Mouse (Mus musculus): ENCODE measurements around the gene Xrra1. TPM values are rescaled to one million over a fixed set of nuclear protein-coding genes. Genes with fewer than 3 reads are reported as not detected.

Xrra1 gene
- polyA plus RNA-seq, 1 experiment from 2014 or later = 0.39 TPM

DNA sequence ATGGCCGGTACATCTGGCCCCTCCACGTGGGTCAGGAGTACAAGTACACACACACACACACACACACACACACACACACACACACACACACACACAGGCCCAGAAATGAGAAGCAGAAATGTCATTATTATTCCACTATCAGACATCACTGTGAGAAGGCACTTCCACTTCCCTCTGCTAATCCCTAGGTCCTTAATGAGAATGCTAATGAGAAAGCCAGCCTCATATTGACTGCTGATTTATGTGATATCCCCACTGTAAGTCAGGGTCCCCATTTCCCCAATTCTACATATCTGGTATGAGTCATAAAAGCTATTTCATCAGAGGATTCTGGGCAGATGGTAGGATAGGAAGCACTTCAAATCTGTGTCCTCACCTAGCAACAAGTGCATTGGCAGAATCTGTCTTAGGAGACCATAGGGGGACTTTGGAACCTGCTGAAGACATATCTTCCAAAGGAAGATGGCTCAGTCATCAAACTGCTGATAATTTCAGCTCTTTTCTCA is 28.4 kb downstream of the Xrra1 start:
- H3K27ac ChIP-seq (ENCODE audit: low read depth, low read length) = no peak overlapping the region
- ATAC-seq = no peak
- WGBS = 68% methylated on average over 2 of the region's 2 CpGs
- no peak overlapping the region for H3K4me2 ChIP-seq (ENCODE audit: low read length)
- H3K9ac ChIP-seq (ENCODE audit: low read length) = no peak overlapping the region
- no peak for DNase-seq (ENCODE audit: low spot score)
- H3K36me3 ChIP-seq (ENCODE audit: control insufficient read depth, insufficient read depth, low read length) = no peaks in the 10 kb centered on the region
- no peaks in the 10 kb centered on the region for H3K27me3 ChIP-seq (replicated peaks; ENCODE audit: control insufficient read depth, insufficient read depth, low read length)
- H3K4me3 ChIP-seq (ENCODE audit: low read depth, low read length) = no peak overlapping the region
- no peaks in the 10 kb centered on the region for H3K9me3 ChIP-seq (replicated peaks; ENCODE audit: control insufficient read depth, low read length)
- H3K4me1 ChIP-seq (ENCODE audit: control insufficient read depth, insufficient read depth, low read length) = no peaks in the 10 kb centered on the region

- Histone ChIP-seq H3K4me2 (ENCODE audit: low read length) (no peak overlapping the region), H3K9me3 (replicated peaks; ENCODE audit: control insufficient read depth, low read length) (no peaks in the 10 kb centered on the region), H3K4me3 (ENCODE audit: low read depth, low read length) (no peak overlapping the region), H3K4me1 (ENCODE audit: control insufficient read depth, insufficient read depth, low read length) (no peaks in the 10 kb centered on the region), H3K27ac (ENCODE audit: low read depth, low read length) (no peak overlapping the region), H3K36me3 (ENCODE audit: control insufficient read depth, insufficient read depth, low read length) (no peaks in the 10 kb centered on the region), H3K9ac (ENCODE audit: low read length) (no peak overlapping the region), H3K27me3 (replicated peaks; ENCODE audit: control insufficient read depth, insufficient read depth, low read length) (no peaks in the 10 kb centered on the region)
- no peak for DNase-seq (ENCODE audit: low spot score)
- ATAC-seq = no peak
Observed at GRCm38 (mm10) chr7:99887743-99888142, 28.8 kb downstream of the Xrra1 start.

- H3K36me3 ChIP-seq (ENCODE audit: control insufficient read depth, insufficient read depth, low read length) = no peaks in the 10 kb centered on the region
- ATAC-seq = no peak
- peak; percentile 27 for DNase-seq (ENCODE audit: low spot score)
- H3K27ac ChIP-seq (ENCODE audit: low read depth, low read length) = no peak overlapping the region
- no peaks in the 10 kb centered on the region for H3K9me3 ChIP-seq (replicated peaks; ENCODE audit: control insufficient read depth, low read length)
- H3K4me2 ChIP-seq (ENCODE audit: low read length) = no peak overlapping the region
- 55% methylated on average over 10 of the region's 10 CpGs for WGBS
- no peaks in the 10 kb centered on the region for H3K4me1 ChIP-seq (ENCODE audit: control insufficient read depth, insufficient read depth, low read length)
- no peak overlapping the region for H3K9ac ChIP-seq (ENCODE audit: low read length)
- H3K4me3 ChIP-seq (ENCODE audit: low read depth, low read length) = no peak overlapping the region
- no peaks in the 10 kb centered on the region for H3K27me3 ChIP-seq (replicated peaks; ENCODE audit: control insufficient read depth, insufficient read depth, low read length)
Observed at GRCm38 (mm10) chr7:99889175-99889880, 30.4 kb downstream of the Xrra1 start.

- Histone ChIP-seq H3K36me3 (ENCODE audit: control insufficient read depth, insufficient read depth, low read length) (no peaks in the 10 kb centered on the region), H3K4me1 (ENCODE audit: control insufficient read depth, insufficient read depth, low read length) (peaks cover 5% of the 10 kb centered on the region), H3K9me3 (replicated peaks; ENCODE audit: control insufficient read depth, low read length) (no peaks in the 10 kb centered on the region), H3K27ac (ENCODE audit: low read depth, low read length) (no peak overlapping the region), H3K27me3 (replicated peaks; ENCODE audit: control insufficient read depth, insufficient read depth, low read length) (no peaks in the 10 kb centered on the region), H3K4me2 (ENCODE audit: low read length) (no peak overlapping the region), H3K9ac (ENCODE audit: low read length) (no peak overlapping the region), H3K4me3 (ENCODE audit: low read depth, low read length) (no peak overlapping the region)
- 81% methylated on average over 3 of the region's 3 CpGs for WGBS
- DNase-seq (ENCODE audit: low spot score) (no peak), ATAC-seq (no peak)
Observed at GRCm38 (mm10) chr7:99890168-99890755, 31.3 kb downstream of the Xrra1 start.

- peaks cover 7% of the 10 kb centered on the region for H3K4me1 ChIP-seq (ENCODE audit: control insufficient read depth, insufficient read depth, low read length)
- no peaks in the 10 kb centered on the region for H3K27me3 ChIP-seq (replicated peaks; ENCODE audit: control insufficient read depth, insufficient read depth, low read length)
- 71% methylated on average over 3 of the region's 3 CpGs for WGBS
- H3K9me3 ChIP-seq (replicated peaks; ENCODE audit: control insufficient read depth, low read length) = no peaks in the 10 kb centered on the region
- no peak overlapping the region for H3K9ac ChIP-seq (ENCODE audit: low read length)
- ATAC-seq (no peak), DNase-seq (ENCODE audit: low spot score) (no peak)
- H3K27ac ChIP-seq (ENCODE audit: low read depth, low read length) = no peak overlapping the region
- no peak overlapping the region for H3K4me2 ChIP-seq (ENCODE audit: low read length)
- no peak overlapping the region for H3K4me3 ChIP-seq (ENCODE audit: low read depth, low read length)
- H3K36me3 ChIP-seq (ENCODE audit: control insufficient read depth, insufficient read depth, low read length) = no peaks in the 10 kb centered on the region
Observed at GRCm38 (mm10) chr7:99891471-99891870, 32.6 kb downstream of the Xrra1 start.

DNA sequence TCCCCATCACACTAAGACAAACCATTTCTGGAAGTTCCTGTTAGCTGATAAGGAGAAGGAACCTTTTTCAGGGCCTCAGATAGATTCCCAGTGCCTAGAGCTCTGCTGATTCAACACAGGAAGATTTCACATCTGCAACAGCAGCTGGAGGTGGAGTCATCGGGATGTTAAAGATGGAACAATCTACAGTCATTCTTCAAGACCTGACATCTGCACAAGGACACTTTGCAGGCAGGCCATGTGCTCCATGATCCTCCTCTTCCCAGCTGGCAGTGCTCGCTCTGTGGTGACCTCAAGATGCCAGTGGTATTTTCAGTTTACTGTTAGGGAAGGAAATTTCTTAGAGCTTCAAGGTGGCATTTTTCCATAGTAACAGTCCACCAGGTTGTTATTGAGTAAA is 33.4 kb downstream of the Xrra1 start:
- 93% methylated on average over 2 of the region's 2 CpGs for WGBS
- Histone ChIP-seq H3K27me3 (replicated peaks; ENCODE audit: control insufficient read depth, insufficient read depth, low read length) (no peaks in the 10 kb centered on the region), H3K4me3 (ENCODE audit: low read depth, low read length) (no peak overlapping the region), H3K36me3 (ENCODE audit: control insufficient read depth, insufficient read depth, low read length) (no peaks in the 10 kb centered on the region), H3K9ac (ENCODE audit: low read length) (no peak overlapping the region), H3K4me2 (ENCODE audit: low read length) (no peak overlapping the region), H3K9me3 (replicated peaks; ENCODE audit: control insufficient read depth, low read length) (no peaks in the 10 kb centered on the region), H3K27ac (ENCODE audit: low read depth, low read length) (no peak overlapping the region), H3K4me1 (ENCODE audit: control insufficient read depth, insufficient read depth, low read length) (peaks cover 7% of the 10 kb centered on the region)
- DNase-seq (ENCODE audit: low spot score) (no peak), ATAC-seq (no peak)

DNA sequence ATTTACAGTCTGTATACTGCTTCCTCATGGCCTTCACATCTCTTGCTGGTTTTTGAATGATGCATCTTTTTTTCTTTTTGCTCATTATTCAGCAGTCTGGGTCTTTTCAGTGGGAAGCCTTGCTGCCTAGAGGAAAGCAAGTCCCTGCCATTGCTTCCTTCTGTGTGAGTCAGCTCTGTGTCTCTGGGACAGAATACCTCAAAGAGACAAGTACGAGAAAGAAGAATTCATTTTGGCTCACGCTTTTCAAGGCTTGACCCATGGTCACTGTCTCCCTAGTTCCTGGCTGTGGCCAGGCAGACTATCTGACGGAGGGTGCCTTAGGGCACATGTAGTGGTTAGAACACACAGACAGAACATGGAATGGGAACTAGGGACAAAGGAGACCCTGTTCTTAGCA is 35.1 kb downstream of the Xrra1 start:
- DNase-seq (ENCODE audit: low spot score) (no peak), ATAC-seq (no peak)
- Histone ChIP-seq H3K36me3 (ENCODE audit: control insufficient read depth, insufficient read depth, low read length) (no peaks in the 10 kb centered on the region), H3K9me3 (replicated peaks; ENCODE audit: control insufficient read depth, low read length) (no peaks in the 10 kb centered on the region), H3K4me2 (ENCODE audit: low read length) (no peak overlapping the region), H3K4me3 (ENCODE audit: low read depth, low read length) (no peak overlapping the region), H3K27me3 (replicated peaks; ENCODE audit: control insufficient read depth, insufficient read depth, low read length) (no peaks in the 10 kb centered on the region), H3K9ac (ENCODE audit: low read length) (no peak overlapping the region), H3K27ac (ENCODE audit: low read depth, low read length) (no peak overlapping the region), H3K4me1 (ENCODE audit: control insufficient read depth, insufficient read depth, low read length) (peaks cover 7% of the 10 kb centered on the region)
- WGBS = 80% methylated on average over 3 of the region's 3 CpGs

GRCm38 (mm10) chr7:99894478-99894877 is 35.6 kb downstream of the Xrra1 start:
- Histone ChIP-seq H3K27me3 (replicated peaks; ENCODE audit: control insufficient read depth, insufficient read depth, low read length) (no peaks in the 10 kb centered on the region), H3K4me3 (ENCODE audit: low read depth, low read length) (no peak overlapping the region), H3K9me3 (replicated peaks; ENCODE audit: control insufficient read depth, low read length) (no peaks in the 10 kb centered on the region), H3K4me2 (ENCODE audit: low read length) (no peak overlapping the region), H3K27ac (ENCODE audit: low read depth, low read length) (no peak overlapping the region), H3K36me3 (ENCODE audit: control insufficient read depth, insufficient read depth, low read length) (no peaks in the 10 kb centered on the region), H3K9ac (ENCODE audit: low read length) (no peak overlapping the region), H3K4me1 (ENCODE audit: control insufficient read depth, insufficient read depth, low read length) (peaks cover 7% of the 10 kb centered on the region)
- ATAC-seq = no peak
- whole genome bisulfite sequencing = 79% methylated on average over 6 of the region's 6 CpGs
- no peak for DNase-seq (ENCODE audit: low spot score)

GRCm38 (mm10) chr7:99896905-99897304 is 38.0 kb downstream of the Xrra1 start:
- no peaks in the 10 kb centered on the region for H3K27me3 ChIP-seq (replicated peaks; ENCODE audit: control insufficient read depth, insufficient read depth, low read length)
- ATAC-seq (no peak), DNase-seq (ENCODE audit: low spot score) (no peak)
- H3K4me2 ChIP-seq (ENCODE audit: low read length) = no peak overlapping the region
- H3K4me1 ChIP-seq (ENCODE audit: control insufficient read depth, insufficient read depth, low read length) = peaks cover 7% of the 10 kb centered on the region
- no peak overlapping the region for H3K9ac ChIP-seq (ENCODE audit: low read length)
- 75% methylated on average over 4 of the region's 4 CpGs for WGBS
- no peaks in the 10 kb centered on the region for H3K36me3 ChIP-seq (ENCODE audit: control insufficient read depth, insufficient read depth, low read length)
- no peaks in the 10 kb centered on the region for H3K9me3 ChIP-seq (replicated peaks; ENCODE audit: control insufficient read depth, low read length)
- H3K27ac ChIP-seq (ENCODE audit: low read depth, low read length) = no peak overlapping the region
- no peak overlapping the region for H3K4me3 ChIP-seq (ENCODE audit: low read depth, low read length)

Data from forebrain, embryonic 14.5 days (tissue).